In genomic region chr8:74891030-74891429, GRCm38 (mm10) we compare ENCODE assay signal across 18 mouse cellular contexts. TPM values are rescaled to one million over a fixed set of nuclear protein-coding genes. Genes with fewer than 3 reads are reported as not detected.
A peak's percentile ranks its signal among the peaks of the same experiment; 100 is the strongest.
DNase-seq lines count a peak whose midpoint lies in the region; ATAC-seq lines count a peak whose summit lies in the region.
"Had no signal": no experiment of that assay in that cellular context is flagged by ENCODE, and none has a peak within 500 bp of the region (broad histone marks: within the 10 kb centered on the region; RNA-seq: fewer than 3 reads in every experiment).

No protein-coding gene starts in this region.

- intact Hi-C loops in left cerebral cortex, postnatal 25 days (cut with DNase I) = no loop called here

- no peak for ATAC-seq in cerebellum, adult (ENCODE audit: insufficient number of reproducible peaks, low FRiP score, low TSS enrichment)
- ATAC-seq: liver, embryonic 12.5 days had no signal

- peak; percentile 32 for DNase-seq in cerebellum, adult 11-12 months
- peak; percentile 17 to 68 for DNase-seq in left cerebral cortex, postnatal 25 days (ENCODE audit: low spot score in 2 of 2)
- DNase-seq in left cerebral cortex, adult 11 months (ENCODE audit: low spot score) = no peak
- DNase-seq in layer of hippocampus, adult 8-10 months (ENCODE audit: low spot score in 2 of 2) = peak; percentile 54 to 57
- peak; percentile 42 for DNase-seq in telencephalon, adult 2 months (ENCODE audit: low read depth, low spot score)
- no peak for DNase-seq in kidney, adult 8-10 months
- DNase-seq in urinary bladder, adult 2 months (ENCODE audit: low spot score) = no peak
- DNase-seq: adrenal gland, adult 8-10 months; lung, postnatal 10 days; thymus, adult 18-20 months had no signal

RNA-seq across cellular contexts. Expression of gene Isx, which starts 18.1 kb away (rescaled TPM):
- total RNA-seq in left cerebral cortex, postnatal 25 days (2021) = under 1 TPM in 1 of 2 experiments, not detected in 1; 0.21 TPM
- under 1 TPM in 1 of 4 experiments, not detected in 3; 0.26 TPM for total RNA-seq in layer of hippocampus, adult 8-10 months (2022)
- polyA plus RNA-seq in urinary bladder, adult 2 months (2012; rRNA removed) = 0.06 TPM in 1 of 2 replicates, not detected in the other
- total RNA-seq: adrenal gland, adult 8-10 months; gastrocnemius, adult 8-10 months had no signal
- polyA plus RNA-seq: embryonic facial prominence, embryonic 13.5 days; heart, embryonic 11.5 days; hindbrain, embryonic 11.5 days; kidney, embryonic 14.5 days; midbrain, embryonic 12.5 days had no signal

Comparison
In these comparisons a context has a peak if more than half of its experiments do, and no peak if none do; other contexts are left out.
1. DNase-seq: peak in cerebellum, adult 11-12 months (single experiment), left cerebral cortex, postnatal 25 days (2 of 2), layer of hippocampus, adult 8-10 months (2 of 2) and telencephalon, adult 2 months (single experiment); none in left cerebral cortex, adult 11 months (single experiment), kidney, adult 8-10 months (0 of 2) and urinary bladder, adult 2 months (single experiment).